Mouse (Mus musculus): ENCODE measurements at regions not wholly inside any gene's neighbourhood (a gene's known extent, or its start where the extent isn't known, plus 50 kb on each side); places are given as distances from the start of the nearest gene placed in this dataset.
"Not testable (repeated sequence)": the region's sequence is repeated elsewhere in the genome, so short reads cannot be mapped to it uniquely, and the experiment has no call there.

GRCm38 (mm10) chr17:69563165-69563564 lies 124.0 kb downstream of the Akain1 start:
- Histone ChIP-seq H3K4me1 (no peaks in the 10 kb centered on the region), H3K27ac (no peak overlapping the region), H3K36me3 (no peaks in the 10 kb centered on the region), H3K9me3 (no peaks in the 10 kb centered on the region), H3K4me2 (no peak overlapping the region), H3K9ac (no peak overlapping the region), H3K4me3 (replicated peaks) (no peak overlapping the region), H3K27me3 (replicated peaks) (no peaks in the 10 kb centered on the region)
- peak; percentile 76; the same call in 1 of the 2 replicates for ATAC-seq (ENCODE audit: insufficient read depth, low FRiP score, low read depth)
- 17% methylated on average over 4 of the region's 4 CpGs for WGBS

GRCm38 (mm10) chr17:69571070-69571669 lies 132.0 kb downstream of the Akain1 start:
- H3K9me3 ChIP-seq; H3K9ac ChIP-seq; H3K27ac ChIP-seq; H3K36me3 ChIP-seq; ATAC-seq (ENCODE audit: insufficient read depth, low FRiP score, low read depth); H3K4me2 ChIP-seq; H3K27me3 ChIP-seq (replicated peaks); H3K4me1 ChIP-seq; H3K4me3 ChIP-seq (replicated peaks): not testable (repeated sequence)
- 59% methylated on average over 8 of the region's 8 CpGs for WGBS

- ATAC-seq (ENCODE audit: insufficient read depth, low FRiP score, low read depth): no peak
- no peaks in the 10 kb centered on the region for H3K27me3 ChIP-seq (replicated peaks)
- no peaks in the 10 kb centered on the region for H3K36me3 ChIP-seq
- H3K4me2 ChIP-seq: no peak overlapping the region
- H3K9me3 ChIP-seq: no peaks in the 10 kb centered on the region
- no peak overlapping the region for H3K27ac ChIP-seq
- 57% methylated on average over 4 of the region's 4 CpGs for WGBS
- H3K9ac ChIP-seq: no peak overlapping the region
- no peaks in the 10 kb centered on the region for H3K4me1 ChIP-seq
- H3K4me3 ChIP-seq (replicated peaks): no peak overlapping the region
Measured at GRCm38 (mm10) chr17:69590553-69590952, 151.4 kb downstream of the Akain1 start.

- H3K4me1 ChIP-seq: no peaks in the 10 kb centered on the region
- H3K4me3 ChIP-seq (replicated peaks): no peak overlapping the region
- no peak overlapping the region for H3K9ac ChIP-seq
- H3K36me3 ChIP-seq: no peaks in the 10 kb centered on the region
- 64% methylated on average over 3 of the region's 3 CpGs for WGBS
- no peak for ATAC-seq (ENCODE audit: insufficient read depth, low FRiP score, low read depth)
- no peak overlapping the region for H3K27ac ChIP-seq
- H3K27me3 ChIP-seq (replicated peaks): no peaks in the 10 kb centered on the region
- H3K9me3 ChIP-seq: no peaks in the 10 kb centered on the region
- no peak overlapping the region for H3K4me2 ChIP-seq
Measured at GRCm38 (mm10) chr17:69597773-69598295, 158.7 kb downstream of the Akain1 start.

- H3K27me3 ChIP-seq (replicated peaks): no peaks in the 10 kb centered on the region
- no peak overlapping the region for H3K4me2 ChIP-seq
- no peak for ATAC-seq (ENCODE audit: insufficient read depth, low FRiP score, low read depth)
- H3K36me3 ChIP-seq: no peaks in the 10 kb centered on the region
- 78% methylated on average over 5 of the region's 5 CpGs for WGBS
- H3K4me1 ChIP-seq: no peaks in the 10 kb centered on the region
- H3K9ac ChIP-seq: no peak overlapping the region
- H3K27ac ChIP-seq: no peak overlapping the region
- no peak overlapping the region for H3K4me3 ChIP-seq (replicated peaks)
- H3K9me3 ChIP-seq: no peaks in the 10 kb centered on the region
Measured at GRCm38 (mm10) chr17:69598461-69598860, 159.3 kb downstream of the Akain1 start.

- Histone ChIP-seq H3K9me3 (no peaks in the 10 kb centered on the region), H3K27ac (no peak overlapping the region), H3K36me3 (no peaks in the 10 kb centered on the region), H3K27me3 (replicated peaks) (no peaks in the 10 kb centered on the region), H3K4me1 (no peaks in the 10 kb centered on the region), H3K4me2 (no peak overlapping the region), H3K9ac (no peak overlapping the region), H3K4me3 (replicated peaks) (no peak overlapping the region)
- ATAC-seq (ENCODE audit: insufficient read depth, low FRiP score, low read depth): no peak
Measured at GRCm38 (mm10) chr17:69603596-69603995, 164.5 kb downstream of the Akain1 start.

- no peaks in the 10 kb centered on the region for H3K36me3 ChIP-seq
- 60% methylated on average over 6 of the region's 6 CpGs for WGBS
- H3K27me3 ChIP-seq (replicated peaks): no peaks in the 10 kb centered on the region
- no peak overlapping the region for H3K9ac ChIP-seq
- no peak overlapping the region for H3K4me3 ChIP-seq (replicated peaks)
- H3K4me1 ChIP-seq: no peaks in the 10 kb centered on the region
- H3K4me2 ChIP-seq: no peak overlapping the region
- no peaks in the 10 kb centered on the region for H3K9me3 ChIP-seq
- ATAC-seq (ENCODE audit: insufficient read depth, low FRiP score, low read depth): no peak
- H3K27ac ChIP-seq: no peak overlapping the region
Measured at GRCm38 (mm10) chr17:69604698-69605097, 165.6 kb downstream of the Akain1 start.

GRCm38 (mm10) chr17:69605458-69605857 lies 166.3 kb downstream of the Akain1 start:
- ATAC-seq (ENCODE audit: insufficient read depth, low FRiP score, low read depth): no peak
- Histone ChIP-seq H3K9me3 (no peaks in the 10 kb centered on the region), H3K4me2 (no peak overlapping the region), H3K9ac (no peak overlapping the region), H3K27me3 (replicated peaks) (no peaks in the 10 kb centered on the region), H3K4me1 (no peaks in the 10 kb centered on the region), H3K36me3 (no peaks in the 10 kb centered on the region), H3K4me3 (replicated peaks) (no peak overlapping the region), H3K27ac (no peak overlapping the region)
- 81% methylated on average over 9 of the region's 9 CpGs for WGBS

GRCm38 (mm10) chr17:69631411-69631810 lies 192.3 kb downstream of the Akain1 start:
- Histone ChIP-seq H3K9me3 (no peaks in the 10 kb centered on the region), H3K4me1 (no peaks in the 10 kb centered on the region), H3K4me2 (no peak overlapping the region), H3K4me3 (replicated peaks) (no peak overlapping the region), H3K36me3 (no peaks in the 10 kb centered on the region), H3K9ac (no peak overlapping the region), H3K27ac (no peak overlapping the region), H3K27me3 (replicated peaks) (no peaks in the 10 kb centered on the region)
- WGBS: 70% methylated on average over 3 of the region's 3 CpGs
- ATAC-seq (ENCODE audit: insufficient read depth, low FRiP score, low read depth): no peak

GRCm38 (mm10) chr17:69650496-69650895 lies 211.4 kb downstream of the Akain1 start:
- not testable (repeated sequence) for H3K27me3 ChIP-seq (replicated peaks); H3K27ac ChIP-seq; H3K9me3 ChIP-seq; H3K36me3 ChIP-seq; H3K9ac ChIP-seq; ATAC-seq (ENCODE audit: insufficient read depth, low FRiP score, low read depth); H3K4me1 ChIP-seq; H3K4me2 ChIP-seq; H3K4me3 ChIP-seq (replicated peaks)
- WGBS: 78% methylated on average over 2 of the region's 2 CpGs

- ATAC-seq (ENCODE audit: insufficient read depth, low FRiP score, low read depth): no peak
- Histone ChIP-seq H3K9me3 (no peaks in the 10 kb centered on the region), H3K4me2 (no peak overlapping the region), H3K27me3 (replicated peaks) (no peaks in the 10 kb centered on the region), H3K36me3 (no peaks in the 10 kb centered on the region), H3K4me1 (no peaks in the 10 kb centered on the region), H3K27ac (no peak overlapping the region), H3K4me3 (replicated peaks) (no peak overlapping the region), H3K9ac (no peak overlapping the region)
- 56% methylated on average over 2 of the region's 2 CpGs for WGBS
Measured at GRCm38 (mm10) chr17:69654586-69654985, 215.5 kb downstream of the Akain1 start.

GRCm38 (mm10) chr17:69672530-69672929 lies 233.4 kb downstream of the Akain1 start:
- H3K9me3 ChIP-seq: no peaks in the 10 kb centered on the region
- no peak overlapping the region for H3K4me2 ChIP-seq
- no peak overlapping the region for H3K4me3 ChIP-seq (replicated peaks)
- H3K36me3 ChIP-seq: no peaks in the 10 kb centered on the region
- no peaks in the 10 kb centered on the region for H3K27me3 ChIP-seq (replicated peaks)
- WGBS: 86% methylated on average over 3 of the region's 3 CpGs
- no peak overlapping the region for H3K9ac ChIP-seq
- no peak overlapping the region for H3K27ac ChIP-seq
- H3K4me1 ChIP-seq: no peaks in the 10 kb centered on the region
- no peak for ATAC-seq (ENCODE audit: insufficient read depth, low FRiP score, low read depth)

GRCm38 (mm10) chr17:69683091-69683490 lies 244.0 kb downstream of the Akain1 start:
- no peaks in the 10 kb centered on the region for H3K9me3 ChIP-seq
- H3K27ac ChIP-seq: no peak overlapping the region
- H3K4me1 ChIP-seq: no peaks in the 10 kb centered on the region
- H3K27me3 ChIP-seq (replicated peaks): no peaks in the 10 kb centered on the region
- no peak for ATAC-seq (ENCODE audit: insufficient read depth, low FRiP score, low read depth)
- no peak overlapping the region for H3K4me3 ChIP-seq (replicated peaks)
- no peak overlapping the region for H3K9ac ChIP-seq
- H3K36me3 ChIP-seq: no peaks in the 10 kb centered on the region
- H3K4me2 ChIP-seq: no peak overlapping the region
- WGBS: 83% methylated on average over 5 of the region's 5 CpGs

Measured in stomach, embryonic 15.5 days (tissue).